In genomic region chr3:83752196-83752595, GRCm38 (mm10) we compare ENCODE assay signal across 12 mouse cellular contexts.
"Had no signal": no experiment of that assay in that cellular context is flagged by ENCODE, and none has a peak within 500 bp of the region (broad histone marks: within the 10 kb centered on the region; RNA-seq: fewer than 3 reads in every experiment).

No protein-coding gene starts in this region.

- DNase-seq: retina, postnatal 1 day; right cerebral cortex, adult 18-20 months; right cerebral cortex, postnatal 14 days; right cerebral cortex, postnatal 25 days; right cerebral cortex, postnatal 4 days; spleen, adult 18-20 months; thymus, adult 18-20 months; thymus, adult 2 months; thymus, postnatal 14 days; thymus, postnatal 25 days; thymus, postnatal 36 days; thymus, postnatal 4 days had no signal
